Mouse (Mus musculus) gastrocnemius, postnatal 14 days (tissue): ENCODE results near the gene Gm5478. TPM values are rescaled to one million over a fixed set of nuclear protein-coding genes. Genes with fewer than 3 reads are reported as not detected.
"Not testable (repeated sequence)": the region's sequence is repeated elsewhere in the genome, so short reads cannot be mapped to it uniquely, and the experiment has no call there.

Experiments
- DNase-seq: peaks from one replicate; pipeline ENCODE4 v3.0.0; 2021; ENCODE audit warnings: mixed read lengths
- intact Hi-C: fragments of 180-260 bp; cut with DNase I; formaldehyde crosslinking; loops from one replicate; pipeline ENCODE4 v1.15.1; 2025; ENCODE audit warnings: low total_unique reads
- long read RNA-seq, 2 experiments: library from polyadenylated mRNA; stranded (forward); transcript quantifications; one replicate each; pipeline ENCODE4 v2.0.0; 2021
- microRNA-seq, 2 experiments: library from miRNA; unstranded; fragments of <30 nt; microRNA quantifications; one replicate each; pipeline ENCODE4 v1.2.0; 2021
- total RNA-seq, 2 experiments: library from RNA; stranded (reverse); gene quantifications; 2 replicates each; pipeline ENCODE4 v1.2.3; 2021

Gene Gm5478
- total RNA-seq: not detected
- long read RNA-seq, experiment 1: 0 reads
- long read RNA-seq, experiment 2: 0 reads

DNA sequence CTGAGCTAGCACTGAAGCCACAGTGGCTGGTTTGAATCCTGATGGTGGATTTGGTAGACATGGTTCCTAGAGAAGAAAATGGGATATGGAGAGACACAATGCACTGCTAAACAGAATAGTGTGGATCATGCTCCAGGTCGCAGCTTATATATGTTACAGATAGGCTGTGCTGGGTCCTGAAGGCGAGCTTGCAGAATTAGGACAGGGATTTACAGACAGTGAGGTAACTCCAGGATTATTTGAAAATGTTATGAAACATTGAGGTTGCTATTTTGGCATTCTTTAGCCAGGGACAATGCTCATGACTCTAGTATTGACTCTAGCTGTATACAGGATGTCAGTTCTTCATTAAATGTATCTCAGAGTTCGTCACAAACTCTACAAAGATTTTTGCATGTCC, at the start of gene Gm5478:
TSS of gene Gm5478 (minus strand) at position 101 of the 400 bp plus-strand sequence.
- no peak for DNase-seq
- intact Hi-C loops: no loop called here

- intact Hi-C loops: no loop called here
- no peak for DNase-seq
Measured at GRCm38 (mm10) chr15:101694207-101694606, 47.0 kb upstream of the Gm5478 start, which contains the start of gene Krt6a. Krt6a (minus strand) TSS chr15:101694307.

DNA sequence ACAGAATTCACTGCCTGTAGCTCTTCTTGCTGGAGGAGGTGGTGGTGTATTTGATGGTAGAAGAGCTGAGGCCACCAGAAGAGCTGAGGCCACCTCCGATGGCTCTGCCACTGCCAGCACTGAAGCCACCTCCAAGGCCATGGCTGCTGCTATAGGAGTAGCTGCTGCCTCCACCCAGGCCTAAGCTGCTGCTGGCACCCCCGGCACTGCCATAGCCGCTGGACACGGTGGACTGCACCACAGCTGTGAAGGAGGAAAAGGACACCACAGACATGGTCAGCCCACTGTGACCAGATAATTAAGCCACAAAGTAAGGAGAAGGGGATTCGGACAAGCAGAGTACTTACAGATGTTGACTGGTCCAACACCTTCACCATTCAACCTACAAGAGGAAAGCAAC, 43.3 kb upstream of the Gm5478 start:
- intact Hi-C loops, DNase-seq: not testable (repeated sequence)

DNA sequence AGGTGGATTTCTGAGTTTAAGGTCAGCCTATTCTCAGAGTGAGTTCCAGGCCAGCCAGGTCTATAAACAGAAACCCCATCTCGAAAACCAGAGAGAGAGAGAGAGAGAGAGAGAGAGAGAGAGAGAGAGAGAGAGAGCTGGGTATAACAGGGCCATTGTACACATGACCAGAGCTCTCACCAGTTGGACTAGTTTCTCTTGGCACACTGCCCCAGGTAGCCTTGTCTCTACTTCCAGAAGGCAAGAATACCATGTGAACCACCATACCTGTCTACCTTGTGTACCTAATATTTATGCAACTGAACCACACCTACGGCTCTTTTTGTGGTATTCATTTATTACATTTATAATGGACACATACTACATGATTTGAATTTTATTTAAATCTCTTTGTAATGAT, 41.0 kb upstream of the Gm5478 start:
- DNase-seq: no peak
- intact Hi-C loops: no loop called here

DNA sequence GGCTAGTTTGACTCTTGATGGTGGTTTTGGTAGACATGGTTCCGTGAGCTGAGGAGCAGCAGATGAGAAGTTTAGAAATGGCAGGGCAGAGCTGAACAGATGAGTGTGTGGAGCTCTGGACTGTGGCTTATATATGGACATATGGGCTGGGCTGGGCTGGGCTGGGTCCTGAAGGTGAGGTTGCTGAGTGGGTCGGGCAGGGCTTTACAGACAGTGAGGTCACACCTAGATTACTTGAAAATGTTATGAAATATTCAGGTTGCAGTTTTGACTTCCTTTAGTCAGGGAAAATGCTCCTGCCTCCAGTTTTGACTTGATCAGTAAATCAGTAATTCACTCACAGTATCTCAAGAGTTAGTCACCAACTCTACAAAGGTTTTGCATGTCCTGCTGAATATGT, 33.0 kb upstream of the Gm5478 start, which contains the start of gene Krt6b:
TSS of gene Krt6b (minus strand) at position 101 of the 400 bp plus-strand sequence.
- no peak for DNase-seq
- intact Hi-C loops: no loop called here

- intact Hi-C loops: no loop called here
- DNase-seq: no peak
Measured at GRCm38 (mm10) chr15:101675978-101676377, 28.8 kb upstream of the Gm5478 start.

GRCm38 (mm10) chr15:101652736-101653265, 5.6 kb upstream of the Gm5478 start:
- no peak for DNase-seq

DNA sequence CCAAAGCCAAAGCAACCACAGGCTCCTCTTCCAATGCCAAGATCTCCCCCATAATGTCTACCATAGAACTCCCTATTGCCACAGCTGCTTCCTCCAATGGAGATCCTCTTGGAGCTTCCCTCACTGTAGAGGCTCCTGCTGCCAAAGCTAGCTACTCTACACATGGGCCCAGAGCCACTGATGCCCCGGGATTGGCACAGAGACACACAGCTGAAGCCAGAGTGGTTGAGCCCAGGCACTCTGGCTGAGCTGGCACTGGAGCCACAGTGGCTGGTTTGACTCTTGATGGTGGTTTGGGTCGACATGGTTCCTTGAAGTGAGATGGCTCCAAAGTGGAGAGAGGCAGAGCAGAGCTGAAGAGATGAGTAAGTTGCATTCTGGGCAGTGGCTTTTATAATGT, 19.3 kb downstream of the Gm5478 start, which contains the start of gene Gm5414:
TSS of gene Gm5414 (minus strand) at position 305 of the 400 bp plus-strand sequence.
- DNase-seq: no peak
- intact Hi-C loops: no loop called here

More at GRCm38 (mm10) chr15:101652736-101653265, 5.6 kb upstream of the Gm5478 start:
- intact Hi-C loops: no loop called here

DNA sequence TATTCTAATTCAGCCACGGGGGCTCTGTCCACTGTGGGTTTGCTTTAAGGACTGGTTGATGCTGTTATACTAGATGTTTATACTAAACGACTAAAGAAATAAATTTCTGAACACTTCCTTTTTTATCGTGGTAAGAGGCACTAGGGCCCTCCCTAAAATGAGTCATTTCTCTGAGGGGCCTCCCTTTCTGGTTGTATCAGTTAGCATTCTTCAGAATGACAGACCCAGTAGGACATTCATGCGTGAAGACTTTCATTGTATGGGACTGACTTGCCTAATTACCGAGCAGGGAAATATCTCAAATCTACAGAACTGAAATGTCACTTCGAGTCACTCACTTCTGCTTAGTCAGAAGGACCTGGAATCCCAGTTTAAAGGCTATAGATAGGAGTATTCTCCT, 48.1 kb downstream of the Gm5478 start:
- DNase-seq: no peak
- intact Hi-C loops: no loop called here

Small RNA genes within 50 kb of the gene (microRNA-seq; reads per million reads assigned to microRNA genes)
- gene Gm44342: 0 reads per million in 2 experiments
- 0 reads per million in 2 experiments for gene Gm44383
- 0 reads per million in 2 experiments for gene Gm44479

Other genes starting within 250 kb of the Gm5478 start
- gene Krt7, start 236.3 kb downstream of the Gm5478 start, total RNA-seq: not detected
- gene Krt87, start 208.6 kb downstream of the Gm5478 start, total RNA-seq: not detected
- gene Krt88, start 199.6 kb downstream of the Gm5478 start, total RNA-seq: not detected
- gene Krt81, start 183.6 kb downstream of the Gm5478 start, total RNA-seq: not detected
- not detected for gene Krt86, start 173.9 kb downstream of the Gm5478 start, total RNA-seq
- under 1 TPM in 1 of 2 experiments, not detected in 1; 0.14 TPM for gene Krt83, start 155.9 kb downstream of the Gm5478 start, total RNA-seq
- gene Gm49425, start 130.1 kb downstream of the Gm5478 start, total RNA-seq: not detected
- gene Krt84, start 114.6 kb downstream of the Gm5478 start, total RNA-seq: under 1 TPM in 1 of 2 experiments, not detected in 1; 0.08 TPM
- gene Krt82, start 96.7 kb downstream of the Gm5478 start, total RNA-seq: not detected
- gene Krt90, start 84.4 kb downstream of the Gm5478 start, total RNA-seq: not detected
- gene Krt75, start 73.5 kb downstream of the Gm5478 start, total RNA-seq: not detected
- not detected for gene Gm5414, start 19.2 kb downstream of the Gm5478 start, total RNA-seq
- gene Krt6b, start 32.9 kb upstream of the Gm5478 start, total RNA-seq: not detected
- gene Krt6a, start 46.9 kb upstream of the Gm5478 start, total RNA-seq: not detected
- gene Krt5, start 65.5 kb upstream of the Gm5478 start, total RNA-seq: not detected
- gene Krt71, start 95.7 kb upstream of the Gm5478 start, total RNA-seq: not detected
- not detected for gene Krt72, start 139.1 kb upstream of the Gm5478 start, total RNA-seq
- not detected for gene Krt73, start 155.0 kb upstream of the Gm5478 start, total RNA-seq
- not detected for gene Krt2, start 170.8 kb upstream of the Gm5478 start, total RNA-seq
- not detected for gene Krt1, start 203.4 kb upstream of the Gm5478 start, total RNA-seq
- not detected for gene Krt77, start 222.3 kb upstream of the Gm5478 start, total RNA-seq
- not detected for gene Krt76, start 245.5 kb upstream of the Gm5478 start, total RNA-seq